Mouse (Mus musculus): Measurements from ENCODE around the gene Chn1. TPM values are rescaled to one million over a fixed set of nuclear protein-coding genes. Genes with fewer than 3 reads are reported as not detected.

Gene Chn1
- total and polyA plus RNA-seq, 2 experiments from 2014 or later, result 68.8 to 111 TPM

DNA sequence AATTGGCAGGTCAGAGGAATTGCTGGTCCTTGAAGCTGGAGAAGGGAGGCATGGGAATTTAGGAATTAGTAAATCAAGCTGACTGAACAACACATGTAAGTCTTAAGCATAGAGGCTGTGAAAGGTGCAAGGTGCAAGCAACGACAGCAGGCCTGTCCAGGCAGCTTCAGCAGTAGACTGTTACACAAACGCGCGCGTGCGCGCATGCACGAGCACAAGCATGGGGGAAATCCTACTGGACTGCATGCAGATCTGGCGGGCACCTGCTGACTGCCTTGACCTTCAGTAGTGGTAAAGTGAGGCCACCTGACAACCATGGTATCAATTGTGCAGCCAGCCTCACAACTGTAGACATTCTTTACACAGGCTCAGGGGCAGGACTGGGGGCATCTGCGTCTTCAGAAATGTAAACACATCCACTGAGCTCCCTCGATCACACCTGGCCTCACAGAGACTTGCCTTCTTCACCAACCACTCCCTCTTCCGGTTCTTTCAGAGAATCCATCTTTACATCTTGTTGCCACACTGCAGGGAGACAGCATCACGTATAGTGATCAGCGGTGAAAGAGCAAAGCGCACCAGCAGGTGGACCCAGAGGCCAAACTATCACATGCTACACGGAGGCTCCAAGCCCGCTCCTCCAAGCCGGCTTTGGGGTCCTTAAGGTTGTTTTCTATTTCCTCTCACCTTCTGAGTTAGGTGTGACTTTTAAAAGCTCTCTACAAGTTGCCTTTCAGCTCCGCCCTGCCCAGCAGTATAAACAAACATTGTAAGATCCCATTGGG lies 16.9 kb upstream of the Chn1 start:
- H3K27me3 ChIP-seq (ENCODE audit: insufficient read depth, low read length), result no peaks in the 10 kb centered on the region
- no peaks in the 10 kb centered on the region; the same call in 1 of the 2 replicates for H3K4me1 ChIP-seq (ENCODE audit: insufficient read depth, low read length)
- no peak overlapping the region for H3K9ac ChIP-seq (replicated peaks; ENCODE audit: low read length)
- no peak overlapping the region for H3K4me3 ChIP-seq (ENCODE audit: low read length)
- no peak overlapping the region for H3K27ac ChIP-seq
- H3K36me3 ChIP-seq (ENCODE audit: insufficient read depth, low read length), result no peaks in the 10 kb centered on the region
- peak; percentile 62 for TF ChIP-seq CTCF (IDR thresholded peaks at IDR 0.05; ENCODE audit: low read depth)
- no peaks in the 10 kb centered on the region for H3K9me3 ChIP-seq (ENCODE audit: low read length)
- peak; percentile 70 for DNase-seq (ENCODE audit: low spot score)
- no peak overlapping the region for H3K4me2 ChIP-seq (ENCODE audit: low read depth, low read length)
- WGBS, result 59% methylated on average over 19 of the region's 19 CpGs
- ATAC-seq, result peak; percentile 69; the same call in 1 of the 2 replicates

DNA sequence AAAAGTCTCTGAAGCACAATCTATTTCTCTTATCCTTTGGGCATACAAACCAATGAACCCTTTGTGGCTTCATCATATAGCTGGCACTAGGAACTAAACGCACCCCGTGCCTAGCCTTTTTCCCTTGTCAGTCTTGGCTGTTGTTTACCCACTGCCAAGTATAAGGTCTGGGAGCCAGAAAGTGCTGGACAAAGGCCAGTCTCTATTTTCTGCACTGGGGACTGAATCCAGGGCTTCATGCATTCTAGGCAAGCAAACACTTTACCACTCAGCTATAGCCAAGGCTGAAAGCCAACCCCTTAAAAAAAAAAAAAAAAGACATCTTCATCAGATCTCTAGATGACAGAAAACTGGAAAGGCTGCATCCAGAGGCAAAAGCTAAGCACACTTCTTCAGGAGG lies 15.2 kb upstream of the Chn1 start:
- DNase-seq (ENCODE audit: low spot score), result peak; percentile 84
- Histone ChIP-seq H3K4me1 (ENCODE audit: insufficient read depth, low read length) (no peaks in the 10 kb centered on the region; the same call in 1 of the 2 replicates), H3K27ac (no peak overlapping the region), H3K27me3 (ENCODE audit: insufficient read depth, low read length) (no peaks in the 10 kb centered on the region), H3K9me3 (ENCODE audit: low read length) (no peaks in the 10 kb centered on the region), H3K4me3 (ENCODE audit: low read length) (no peak overlapping the region), H3K9ac (replicated peaks; ENCODE audit: low read length) (no peak overlapping the region), H3K36me3 (ENCODE audit: insufficient read depth, low read length) (no peaks in the 10 kb centered on the region), H3K4me2 (ENCODE audit: low read depth, low read length) (no peak overlapping the region)
- no peak for TF ChIP-seq CTCF (IDR thresholded peaks at IDR 0.05; ENCODE audit: low read depth)
- WGBS, result 46% methylated on average over 2 of the region's 2 CpGs
- ATAC-seq, result peak; percentile 87

DNA sequence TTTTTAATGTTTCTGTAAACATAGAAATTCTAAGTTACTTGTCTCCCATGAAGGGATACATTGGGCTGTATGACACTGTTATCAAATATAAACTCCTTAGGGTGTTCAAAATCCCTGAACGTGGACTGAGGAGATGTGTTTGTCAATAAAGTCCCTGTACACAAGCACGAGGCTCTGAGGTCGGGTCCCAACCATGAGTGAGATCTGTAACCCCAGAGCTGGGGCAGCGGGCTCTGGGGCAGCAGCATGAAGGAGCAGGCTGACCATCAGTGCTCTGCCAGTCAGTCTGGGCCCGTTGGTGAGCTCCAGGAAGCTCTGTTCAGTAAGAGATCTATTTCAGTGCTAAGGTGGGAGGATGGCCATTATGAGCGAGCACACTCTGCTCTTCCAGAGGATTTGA lies 13.2 kb upstream of the Chn1 start:
- no peak overlapping the region for H3K4me2 ChIP-seq (ENCODE audit: low read depth, low read length)
- H3K9ac ChIP-seq (replicated peaks; ENCODE audit: low read length), result no peak overlapping the region
- H3K9me3 ChIP-seq (ENCODE audit: low read length), result no peaks in the 10 kb centered on the region
- H3K4me1 ChIP-seq (ENCODE audit: insufficient read depth, low read length), result no peaks in the 10 kb centered on the region; the same call in 1 of the 2 replicates
- WGBS, result 82% methylated on average over 6 of the region's 6 CpGs
- ATAC-seq (no peak), DNase-seq (ENCODE audit: low spot score) (no peak)
- no peaks in the 10 kb centered on the region for H3K27me3 ChIP-seq (ENCODE audit: insufficient read depth, low read length)
- no peak for TF ChIP-seq CTCF (IDR thresholded peaks at IDR 0.05; ENCODE audit: low read depth)
- no peak overlapping the region for H3K27ac ChIP-seq
- H3K36me3 ChIP-seq (ENCODE audit: insufficient read depth, low read length), result no peaks in the 10 kb centered on the region
- no peak overlapping the region for H3K4me3 ChIP-seq (ENCODE audit: low read length)

DNA sequence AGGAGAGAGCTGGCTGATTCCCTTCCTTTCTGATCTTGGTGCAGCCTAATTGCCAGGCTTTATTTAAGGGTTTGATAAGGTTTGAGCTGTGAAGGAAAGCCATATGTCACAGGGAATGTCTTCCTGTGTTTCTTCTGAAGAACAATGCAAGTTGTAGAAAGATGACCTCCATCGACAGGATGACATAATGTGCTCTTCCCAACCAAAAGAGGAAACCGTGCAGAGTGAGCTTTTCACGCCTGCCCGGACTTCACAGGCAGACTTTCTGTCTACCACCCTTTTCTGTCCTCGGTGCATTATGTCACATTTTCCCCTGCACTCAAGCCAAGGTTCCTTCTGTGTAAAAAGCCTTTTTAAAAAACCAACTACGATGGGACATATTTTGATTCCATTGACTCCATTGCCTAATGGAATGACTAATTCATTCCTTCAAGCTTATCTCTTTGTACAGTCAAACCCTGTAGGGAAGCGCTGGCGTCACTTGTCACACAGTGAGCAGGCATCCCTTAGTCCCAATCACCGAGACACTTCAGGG lies 7.3 kb upstream of the Chn1 start:
- H3K4me1 ChIP-seq (ENCODE audit: insufficient read depth, low read length), result peaks cover 9% of the 10 kb centered on the region
- no peak overlapping the region for H3K9ac ChIP-seq (replicated peaks; ENCODE audit: low read length)
- WGBS, result 35% methylated on average over 9 of the region's 9 CpGs
- H3K27me3 ChIP-seq (ENCODE audit: insufficient read depth, low read length), result no peaks in the 10 kb centered on the region
- no peak overlapping the region for H3K4me3 ChIP-seq (ENCODE audit: low read length)
- no peak overlapping the region for H3K27ac ChIP-seq
- H3K4me2 ChIP-seq (ENCODE audit: low read depth, low read length), result no peak overlapping the region
- TF ChIP-seq CTCF (IDR thresholded peaks at IDR 0.05; ENCODE audit: low read depth), result no peak
- ATAC-seq (no peak), DNase-seq (ENCODE audit: low spot score) (no peak)
- H3K9me3 ChIP-seq (ENCODE audit: low read length), result no peaks in the 10 kb centered on the region
- no peaks in the 10 kb centered on the region for H3K36me3 ChIP-seq (ENCODE audit: insufficient read depth, low read length)

DNA sequence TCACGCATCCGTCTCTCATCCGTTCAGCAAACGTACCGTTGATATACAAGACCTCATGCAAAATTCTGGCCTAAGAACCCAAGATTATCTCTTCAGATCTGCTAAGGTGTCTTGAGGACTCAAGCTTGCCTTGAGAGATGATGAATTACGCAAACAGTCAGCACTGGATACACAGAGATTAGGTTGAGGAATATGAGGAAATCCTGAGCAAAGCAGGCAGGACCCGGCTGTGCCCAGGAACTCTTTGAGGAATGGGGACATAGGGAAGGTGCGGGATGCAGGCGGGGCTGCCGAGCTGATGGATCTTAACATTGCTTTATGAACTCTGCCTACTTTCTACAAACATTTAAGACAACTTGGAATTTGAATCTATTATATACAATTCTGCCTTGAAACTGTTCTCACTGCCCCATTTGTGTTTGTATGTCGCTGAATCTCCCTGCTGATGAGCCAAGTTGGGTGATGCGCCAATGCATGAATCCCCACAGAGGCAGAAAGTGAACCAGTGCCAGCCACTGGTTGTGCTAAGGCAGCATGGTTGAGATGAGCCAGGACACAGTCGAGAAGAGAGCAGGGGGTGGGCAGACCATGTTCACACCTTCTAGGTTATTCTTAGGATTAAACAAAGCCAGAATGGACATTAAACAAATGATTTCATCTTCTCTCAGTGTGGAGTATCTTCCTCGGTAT lies 5.3 kb upstream of the Chn1 start:
- H3K36me3 ChIP-seq (ENCODE audit: insufficient read depth, low read length), result no peaks in the 10 kb centered on the region
- no peak for TF ChIP-seq CTCF (IDR thresholded peaks at IDR 0.05; ENCODE audit: low read depth)
- H3K9ac ChIP-seq (replicated peaks; ENCODE audit: low read length), result no peak overlapping the region
- ATAC-seq, result no peak
- H3K4me3 ChIP-seq (ENCODE audit: low read length), result no peak overlapping the region
- peak overlapping the region; percentile 22 for H3K4me2 ChIP-seq (ENCODE audit: low read depth, low read length)
- H3K9me3 ChIP-seq (ENCODE audit: low read length), result no peaks in the 10 kb centered on the region
- WGBS, result 51% methylated on average over 14 of the region's 14 CpGs
- 0 out of 2 replicates have a peak overlapping the region, but pooled peaks have one; percentile 9 for H3K27ac ChIP-seq
- peaks cover 9% of the 10 kb centered on the region for H3K4me1 ChIP-seq (ENCODE audit: insufficient read depth, low read length)
- DNase-seq (ENCODE audit: low spot score), result peak; percentile 46
- H3K27me3 ChIP-seq (ENCODE audit: insufficient read depth, low read length), result no peaks in the 10 kb centered on the region

DNA sequence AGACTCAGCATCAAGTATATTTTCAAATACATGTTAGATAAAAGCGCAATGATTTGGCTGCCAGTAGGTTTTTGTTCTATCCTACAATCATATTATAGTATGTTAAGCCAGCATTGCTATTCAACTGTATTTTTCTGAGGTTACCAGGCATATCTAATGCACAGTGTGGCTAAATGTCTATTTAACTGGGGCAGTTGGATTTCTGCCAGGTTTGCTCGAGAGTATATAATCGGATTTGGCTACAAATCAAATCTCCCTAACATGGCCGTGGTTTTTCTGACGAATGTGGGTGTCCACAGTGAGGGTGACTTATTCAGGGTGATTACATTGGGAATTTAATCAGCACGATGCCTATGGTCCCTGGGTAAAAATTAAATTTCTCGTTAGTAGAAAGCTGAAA lies 4.7 kb upstream of the Chn1 start:
- H3K4me2 ChIP-seq (ENCODE audit: low read depth, low read length), result peak overlapping the region; percentile 22
- 0 out of 2 replicates have a peak overlapping the region, but pooled peaks have one; percentile 9 for H3K27ac ChIP-seq

More for the DNA sequence above, 4.7 kb upstream of the Chn1 start:
- H3K9me3 ChIP-seq (ENCODE audit: low read length), result no peaks in the 10 kb centered on the region
- no peaks in the 10 kb centered on the region for H3K27me3 ChIP-seq (ENCODE audit: insufficient read depth, low read length)
- no peak overlapping the region for H3K9ac ChIP-seq (replicated peaks; ENCODE audit: low read length)
- H3K4me3 ChIP-seq (ENCODE audit: low read length), result no peak overlapping the region
- ATAC-seq (no peak), DNase-seq (ENCODE audit: low spot score) (peak; percentile 88)
- TF ChIP-seq CTCF (IDR thresholded peaks at IDR 0.05; ENCODE audit: low read depth), result no peak
- H3K36me3 ChIP-seq (ENCODE audit: insufficient read depth, low read length), result no peaks in the 10 kb centered on the region
- WGBS, result 23% methylated on average over 7 of the region's 7 CpGs
- peaks cover 9% of the 10 kb centered on the region for H3K4me1 ChIP-seq (ENCODE audit: insufficient read depth, low read length)

All from hindbrain, postnatal 0 days (tissue).